Mouse (Mus musculus): Measurements from ENCODE around the gene Hoxa10.

DNA sequence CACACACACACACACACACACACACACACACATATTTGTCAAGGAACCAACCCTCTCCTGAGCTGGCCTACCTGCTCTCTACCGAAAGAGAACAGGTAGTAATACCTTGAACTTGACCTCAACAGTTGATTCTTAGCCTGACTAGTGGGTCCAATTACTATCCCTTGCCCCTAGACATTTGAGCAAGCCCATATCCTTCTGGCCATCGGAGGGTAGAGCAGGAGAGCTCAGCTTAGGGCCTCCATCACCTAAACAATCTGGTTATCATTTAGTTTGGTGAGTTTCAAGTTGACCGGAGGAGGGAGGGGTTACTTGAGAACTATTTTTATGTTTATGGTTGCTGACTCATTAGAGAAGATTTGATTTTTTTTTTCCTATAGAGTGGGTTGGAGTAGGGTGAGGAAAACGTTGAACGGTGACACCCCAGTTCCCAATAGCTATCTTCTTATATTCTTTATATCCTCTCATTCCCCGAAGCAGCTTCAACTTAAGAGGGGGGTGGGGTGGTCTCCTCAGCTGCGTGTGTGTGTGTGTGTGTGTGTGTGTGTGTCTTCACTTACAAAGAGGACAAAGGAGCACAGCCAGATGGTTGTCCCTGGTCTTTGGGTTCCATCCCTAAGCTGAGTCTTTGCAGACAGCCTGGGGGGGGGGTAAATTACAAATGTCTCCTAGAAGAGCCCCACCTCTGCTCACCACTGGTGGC is 10.7 kb upstream of the Hoxa10 start:
- TF ChIP-seq ZC3H11A (IDR thresholded peaks at IDR 0.05; ENCODE audit: borderline replicate concordance, low read depth, low read length) (no peak), MAFK (IDR thresholded peaks at IDR 0.05; ENCODE audit: insufficient read depth, low read depth, low read length) (no peak), ZNF384 (IDR thresholded peaks at IDR 0.05; ENCODE audit: low read depth, low read length) (no peak)
